Comparison of ENCODE assay signal across 24 mouse cellular contexts in the genomic region with DNA sequence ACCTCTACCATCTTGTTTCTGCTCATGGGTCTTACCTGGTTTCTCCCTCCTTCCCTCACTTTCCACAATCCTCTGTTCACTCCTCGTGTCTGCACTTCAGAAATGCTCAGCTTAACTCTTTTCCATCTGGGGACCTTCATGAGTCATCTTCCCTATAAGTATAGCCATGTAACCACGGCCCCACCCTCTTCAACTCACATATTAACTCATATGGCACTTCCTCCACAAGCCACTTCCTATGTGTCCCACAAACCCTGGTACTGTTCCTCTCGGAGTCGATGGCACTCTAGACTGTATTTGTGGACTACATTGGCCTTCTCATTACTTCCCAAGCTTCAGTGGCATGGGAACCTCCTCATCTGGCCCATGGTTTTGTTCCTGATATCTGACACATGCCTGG. TPM values are rescaled to one million over a fixed set of nuclear protein-coding genes. Genes with fewer than 3 reads are reported as not detected.
DNase-seq lines count a peak whose midpoint lies in the region; ATAC-seq and TF ChIP-seq lines count a peak whose summit lies in the region.
"Had no signal": no experiment of that assay in that cellular context is flagged by ENCODE, and none has a peak within 500 bp of the region (broad histone marks: within the 10 kb centered on the region; RNA-seq: fewer than 3 reads in every experiment).

No protein-coding gene starts in this region.

- H3K4me3 ChIP-seq in bone marrow, adult 2 months (replicated peaks; ENCODE audit: control insufficient read depth, low read depth, low read length): peak overlapping the region; percentile 86
- peak overlapping the region; percentile 57 for H3K4me3 ChIP-seq in macrophage (ENCODE audit: inconsistent target)
- no peak overlapping the region for H3K4me3 ChIP-seq in heart, embryonic 12.5 days
- no peak overlapping the region for H3K4me3 ChIP-seq in forebrain, embryonic 13.5 days
- H3K4me3 ChIP-seq: embryonic facial prominence, embryonic 10.5 days; forebrain, embryonic 15.5 days; hindbrain, embryonic 10.5 days; limb, embryonic 15.5 days; midbrain, embryonic 13.5 days; myocyte had no signal

- peak; percentile 49 for DNase-seq in lung, postnatal 36 days
- DNase-seq in lung, postnatal 4 days: no peak
- DNase-seq: adrenal gland, postnatal 10 days; cerebellum, postnatal 10 days; kidney, adult 8-10 months; kidney, postnatal 25 days; lung, postnatal 10 days; thymus, adult 18-20 months had no signal

- no peaks in the 10 kb centered on the region for H3K27me3 ChIP-seq in heart, embryonic 12.5 days (replicated peaks)
- H3K27me3 ChIP-seq in forebrain, embryonic 13.5 days: no peaks in the 10 kb centered on the region
- H3K27me3 ChIP-seq: forebrain, embryonic 15.5 days; heart, embryonic 15.5 days; limb, embryonic 15.5 days; midbrain, embryonic 13.5 days had no signal

- peaks cover 8% of the 10 kb centered on the region for H3K4me1 ChIP-seq in bone marrow, adult 2 months (ENCODE audit: control insufficient read depth, insufficient read depth, low read length)
- no peaks in the 10 kb centered on the region for H3K4me1 ChIP-seq in heart, embryonic 12.5 days (replicated peaks)
- no peaks in the 10 kb centered on the region for H3K4me1 ChIP-seq in forebrain, embryonic 13.5 days
- H3K4me1 ChIP-seq: embryonic facial prominence, embryonic 10.5 days; forebrain, embryonic 15.5 days; hindbrain, embryonic 10.5 days had no signal

- H3K27ac ChIP-seq in bone marrow, adult 2 months (ENCODE audit: control insufficient read depth, insufficient read depth, low read depth, low read length, poor library complexity): peak overlapping the region; percentile 85; the same call in 1 of the 2 replicates
- peak overlapping the region; percentile 97 for H3K27ac ChIP-seq in macrophage
- no peak overlapping the region for H3K27ac ChIP-seq in heart, embryonic 12.5 days (ENCODE audit: poor library complexity, severe bottlenecking)
- H3K27ac ChIP-seq in forebrain, embryonic 13.5 days: no peak overlapping the region
- H3K27ac ChIP-seq: embryonic facial prominence, embryonic 10.5 days; forebrain, embryonic 15.5 days; heart, embryonic 15.5 days; hindbrain, embryonic 10.5 days; limb, embryonic 15.5 days; midbrain, embryonic 13.5 days had no signal

- no peak for TF ChIP-seq POLR2A in bone marrow, adult 2 months (IDR thresholded peaks at IDR 0.05; ENCODE audit: borderline replicate concordance, control insufficient read depth, low read depth, low read length)

- no peak overlapping the region for H3K9ac ChIP-seq in heart, embryonic 12.5 days
- H3K9ac ChIP-seq in forebrain, embryonic 13.5 days: no peak overlapping the region
- H3K9ac ChIP-seq: forebrain, embryonic 15.5 days; heart, embryonic 15.5 days; limb, embryonic 15.5 days; midbrain, embryonic 13.5 days had no signal

- TF ChIP-seq CTCF in bone marrow, adult 2 months (IDR thresholded peaks at IDR 0.05; ENCODE audit: control insufficient read depth, insufficient read depth, low read length): no peak

- no peak for ATAC-seq in heart, embryonic 12.5 days (ENCODE audit: insufficient number of reproducible peaks, low FRiP score)
- no peak for ATAC-seq in inflammation-experienced regulatory T-cells, adult 6 months
- no peak for ATAC-seq in forebrain, embryonic 13.5 days
- ATAC-seq: CD4-positive, CD25-positive, alpha-beta regulatory T cell, adult 4 months; forebrain, embryonic 15.5 days; midbrain, embryonic 13.5 days had no signal

- H3K9me3 ChIP-seq in heart, embryonic 12.5 days (replicated peaks): no peaks in the 10 kb centered on the region
- H3K9me3 ChIP-seq in forebrain, embryonic 13.5 days (replicated peaks): no peaks in the 10 kb centered on the region
- H3K9me3 ChIP-seq: embryonic facial prominence, embryonic 10.5 days; forebrain, embryonic 15.5 days; G1E; heart, embryonic 15.5 days; hindbrain, embryonic 10.5 days; limb, embryonic 15.5 days; midbrain, embryonic 13.5 days had no signal

- H3K36me3 ChIP-seq in macrophage (ENCODE audit: inconsistent target): peaks cover 14% of the 10 kb centered on the region; the same call in 1 of the 2 replicates
- H3K36me3 ChIP-seq in heart, embryonic 12.5 days: no peaks in the 10 kb centered on the region
- no peaks in the 10 kb centered on the region for H3K36me3 ChIP-seq in forebrain, embryonic 13.5 days (ENCODE audit: poor library complexity, severe bottlenecking)
- H3K36me3 ChIP-seq: embryonic facial prominence, embryonic 10.5 days; forebrain, embryonic 15.5 days; G1E; heart, embryonic 15.5 days; hindbrain, embryonic 10.5 days; limb, embryonic 15.5 days; midbrain, embryonic 13.5 days had no signal

- peaks cover 58% of the 10 kb centered on the region for H3K79me2 ChIP-seq in macrophage (ENCODE audit: inconsistent target)

- no peak overlapping the region for H3K4me2 ChIP-seq in heart, embryonic 12.5 days
- no peak overlapping the region for H3K4me2 ChIP-seq in forebrain, embryonic 13.5 days
- H3K4me2 ChIP-seq: forebrain, embryonic 15.5 days; heart, embryonic 15.5 days; limb, embryonic 15.5 days; midbrain, embryonic 13.5 days had no signal

- under 1% methylated on average over 4 of the region's 4 CpGs for WGBS in bone marrow, adult 2 months
- 0% methylated on average over 4 of the region's 4 CpGs for WGBS in macrophage (ENCODE audit: missing documents)
- 79% methylated on average over 4 of the region's 4 CpGs for WGBS in heart, embryonic 12.5 days
- 87% methylated on average over 4 of the region's 4 CpGs for WGBS in forebrain, embryonic 13.5 days

RNA-seq across cellular contexts. Expression of a gene that starts 9.0 kb away (rescaled TPM):
- polyA plus RNA-seq in bone marrow, adult 2 months (2011; ENCODE audit: insufficient read depth, insufficient read length, low replicate concordance, missing spikeins): 8.3 and 25.1 TPM in 2 replicates
- 100 to 1,000 TPM in 16 of 26 experiments, 10 to 100 TPM in 10; 50.5 to 292 (median 131) TPM for total RNA-seq in macrophage (2018; cell fraction: chromatin; rRNA removed)
- total RNA-seq in macrophage (2018; cell fraction: cytosol; rRNA removed): 10 to 100 TPM in 24 of 26 experiments, 1 to 10 TPM in 2; 9.9 to 42.6 (median 30.2) TPM
- 100 to 1,000 TPM in 13 of 26 experiments, 10 to 100 TPM in 13; 40.9 to 193 (median 96.7) TPM for total RNA-seq in macrophage (2018; cell fraction: nucleus; rRNA removed)
- polyA plus RNA-seq in macrophage (2018): 21.2 to 41.0 TPM (median 29.4 TPM) in 3 replicates
- 0.14 and 0.15 TPM in 2 replicates for polyA plus RNA-seq in heart, embryonic 12.5 days (2016; fragmentation: Nextera tagmentation; extraction: Ambion mirVana)
- 1 to 10 TPM in 1 of 3 experiments, under 1 TPM in 2; 0.21 to 7.4 (median 0.91) TPM for polyA plus RNA-seq in inflammation-experienced regulatory T-cells, adult 6 months (2017; shearing (Covaris generic))
- 0.09 TPM in 1 of 2 replicates, not detected in the other for polyA plus RNA-seq in forebrain, embryonic 13.5 days (2015; fragmentation: Nextera tagmentation; extraction: Ambion mirVana)
- total RNA-seq: layer of hippocampus, postnatal 25 days; left cerebral cortex, postnatal 25 days had no signal
- polyA plus RNA-seq: midbrain, embryonic 13.5 days had no signal

Comparison
In these comparisons a context has a peak if more than half of its experiments do, and no peak if none do; other contexts are left out.
1. H3K27ac ChIP-seq: peak in bone marrow, adult 2 months (single experiment) and macrophage (single experiment); none in heart, embryonic 12.5 days (single experiment) and forebrain, embryonic 13.5 days (single experiment).
2. H3K4me3 ChIP-seq: peak in bone marrow, adult 2 months (single experiment) and macrophage (single experiment); none in heart, embryonic 12.5 days (single experiment) and forebrain, embryonic 13.5 days (single experiment).